Mouse (Mus musculus): Measurements from ENCODE around the gene Stoml1. TPM values are rescaled to one million over a fixed set of nuclear protein-coding genes. Genes with fewer than 3 reads are reported as not detected.
A peak's percentile ranks its signal among the peaks of the same experiment; 100 is the strongest.

Stoml1 gene
- polyA plus RNA-seq, 1 experiment from 2014 or later: 37.6 TPM

DNA sequence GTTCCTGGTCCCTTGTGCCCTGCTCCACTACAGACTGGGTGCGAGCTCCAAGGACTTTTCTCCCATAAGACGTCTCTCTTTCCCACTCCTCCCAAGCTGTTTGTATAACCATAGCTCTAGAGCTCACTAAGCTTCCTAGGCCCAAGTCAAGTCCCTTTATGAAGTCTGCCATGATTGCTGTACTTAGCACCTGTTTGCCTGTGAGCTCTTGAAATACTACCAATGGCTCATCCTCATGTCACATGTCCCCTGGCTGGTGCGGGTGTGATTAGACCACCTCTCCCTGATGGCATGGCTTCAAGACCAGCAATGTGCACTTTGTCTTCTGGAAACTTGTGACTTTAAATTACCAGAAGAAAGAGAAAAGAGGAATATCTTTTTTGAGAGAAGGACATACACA, 42.4 kb downstream of the Stoml1 start:
- Histone ChIP-seq H3K4me2 (ENCODE audit: low read depth, low read length, severe bottlenecking) (no peak overlapping the region), H3K9me3 (ENCODE audit: control insufficient read depth, low read length) (no peaks in the 10 kb centered on the region), H3K36me3 (ENCODE audit: control insufficient read depth, insufficient read depth, low read length) (no peaks in the 10 kb centered on the region), H3K9ac (ENCODE audit: low read length) (no peak overlapping the region), H3K4me3 (ENCODE audit: low read depth, low read length) (no peak overlapping the region), H3K27ac (ENCODE audit: low read depth, low read length) (no peak overlapping the region), H3K4me1 (replicated peaks; ENCODE audit: control insufficient read depth, insufficient read depth, low read length) (peaks cover 6% of the 10 kb centered on the region; the same call in 1 of the 2 replicates), H3K27me3 (ENCODE audit: control insufficient read depth, insufficient read depth, low read length) (no peaks in the 10 kb centered on the region)
- WGBS: 83% methylated on average over 3 of the region's 3 CpGs
- DNase-seq (ENCODE audit: low spot score) (no peak), ATAC-seq (replicated peaks; ENCODE audit: low FRiP score) (no peak)

GRCm38 (mm10) chr9:58295766-58296361, 42.9 kb downstream of the Stoml1 start:
- no peak for DNase-seq (ENCODE audit: low spot score)
- H3K27me3 ChIP-seq (ENCODE audit: control insufficient read depth, insufficient read depth, low read length): no peaks in the 10 kb centered on the region
- H3K4me1 ChIP-seq (replicated peaks; ENCODE audit: control insufficient read depth, insufficient read depth, low read length): peaks cover 6% of the 10 kb centered on the region; the same call in 1 of the 2 replicates
- H3K9me3 ChIP-seq (ENCODE audit: control insufficient read depth, low read length): no peaks in the 10 kb centered on the region
- no peak; the same call in 1 of the 2 replicates for ATAC-seq (replicated peaks; ENCODE audit: low FRiP score)
- H3K9ac ChIP-seq (ENCODE audit: low read length): no peak overlapping the region
- no peak overlapping the region for H3K4me3 ChIP-seq (ENCODE audit: low read depth, low read length)
- 0 out of 2 replicates have a peak overlapping the region, but pooled peaks have one; percentile 18 for H3K27ac ChIP-seq (ENCODE audit: low read depth, low read length)
- 18% methylated on average over 9 of the region's 9 CpGs for WGBS
- H3K36me3 ChIP-seq (ENCODE audit: control insufficient read depth, insufficient read depth, low read length): no peaks in the 10 kb centered on the region
- no peak overlapping the region for H3K4me2 ChIP-seq (ENCODE audit: low read depth, low read length, severe bottlenecking)

DNA sequence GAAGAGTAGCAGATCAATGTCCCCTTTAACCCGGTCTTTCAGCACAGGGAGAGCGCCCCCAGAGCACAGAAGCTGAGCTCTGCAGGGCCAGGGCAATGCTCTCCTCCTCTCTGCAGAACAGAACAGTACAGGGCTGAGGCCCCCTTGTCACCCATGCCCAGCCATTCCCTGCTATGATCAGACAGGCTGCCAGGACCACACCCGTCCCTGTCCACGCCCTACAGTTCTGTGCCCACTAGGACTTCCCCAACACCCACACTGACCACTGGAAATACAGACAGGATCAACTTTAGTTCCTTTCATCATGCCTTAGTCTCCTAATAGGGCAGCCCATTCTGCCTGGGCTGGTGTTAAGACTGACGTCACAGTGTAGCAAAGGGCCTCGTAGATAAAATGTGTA, 44.1 kb downstream of the Stoml1 start:
- ATAC-seq (replicated peaks; ENCODE audit: low FRiP score): no peak
- DNase-seq (ENCODE audit: low spot score): no peak
- no peak overlapping the region for H3K4me2 ChIP-seq (ENCODE audit: low read depth, low read length, severe bottlenecking)
- no peak overlapping the region for H3K4me3 ChIP-seq (ENCODE audit: low read depth, low read length)
- WGBS: 90% methylated on average over 6 of the region's 6 CpGs
- H3K27ac ChIP-seq (ENCODE audit: low read depth, low read length): no peak overlapping the region
- no peaks in the 10 kb centered on the region for H3K27me3 ChIP-seq (ENCODE audit: control insufficient read depth, insufficient read depth, low read length)
- peaks cover 6% of the 10 kb centered on the region; the same call in 1 of the 2 replicates for H3K4me1 ChIP-seq (replicated peaks; ENCODE audit: control insufficient read depth, insufficient read depth, low read length)
- H3K9ac ChIP-seq (ENCODE audit: low read length): no peak overlapping the region
- H3K9me3 ChIP-seq (ENCODE audit: control insufficient read depth, low read length): no peaks in the 10 kb centered on the region
- no peaks in the 10 kb centered on the region for H3K36me3 ChIP-seq (ENCODE audit: control insufficient read depth, insufficient read depth, low read length)

DNA sequence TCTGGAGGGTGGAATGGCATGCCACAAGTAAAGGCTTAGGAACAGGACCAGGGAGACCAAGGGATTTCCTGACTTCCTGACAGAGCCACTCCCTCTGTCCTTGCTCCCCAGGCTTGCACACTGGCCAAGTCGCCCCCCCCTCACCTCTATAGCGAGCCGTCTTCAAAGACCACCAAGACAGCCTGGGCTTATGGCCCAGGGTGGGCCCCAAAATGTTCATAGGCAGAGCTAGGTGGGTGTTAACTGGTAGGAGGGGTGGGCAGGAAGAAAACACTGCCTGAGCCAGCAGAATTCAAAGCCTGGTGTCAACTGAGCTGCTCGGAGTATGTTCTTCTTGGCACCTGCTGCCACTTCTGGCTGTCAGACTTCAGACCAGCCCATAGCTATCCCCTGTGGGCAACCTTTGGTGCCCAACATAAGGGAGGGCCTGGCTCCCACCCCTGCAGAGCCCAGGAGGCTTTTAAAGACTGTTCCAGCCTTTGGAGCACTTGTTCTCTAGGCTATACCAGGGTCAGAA, 45.1 kb downstream of the Stoml1 start:
- H3K4me2 ChIP-seq (ENCODE audit: low read depth, low read length, severe bottlenecking): no peak overlapping the region
- H3K27ac ChIP-seq (ENCODE audit: low read depth, low read length): no peak overlapping the region
- 90% methylated on average over 4 of the region's 4 CpGs for WGBS
- peaks cover 6% of the 10 kb centered on the region; the same call in 1 of the 2 replicates for H3K4me1 ChIP-seq (replicated peaks; ENCODE audit: control insufficient read depth, insufficient read depth, low read length)
- H3K4me3 ChIP-seq (ENCODE audit: low read depth, low read length): no peak overlapping the region
- no peaks in the 10 kb centered on the region for H3K36me3 ChIP-seq (ENCODE audit: control insufficient read depth, insufficient read depth, low read length)
- H3K27me3 ChIP-seq (ENCODE audit: control insufficient read depth, insufficient read depth, low read length): no peaks in the 10 kb centered on the region
- no peak for ATAC-seq (replicated peaks; ENCODE audit: low FRiP score)
- no peaks in the 10 kb centered on the region for H3K9me3 ChIP-seq (ENCODE audit: control insufficient read depth, low read length)
- no peak for DNase-seq (ENCODE audit: low spot score)
- H3K9ac ChIP-seq (ENCODE audit: low read length): no peak overlapping the region

GRCm38 (mm10) chr9:58299356-58299799, 46.4 kb downstream of the Stoml1 start:
- ATAC-seq (replicated peaks; ENCODE audit: low FRiP score): no peak
- no peak overlapping the region for H3K27ac ChIP-seq (ENCODE audit: low read depth, low read length)

DNA sequence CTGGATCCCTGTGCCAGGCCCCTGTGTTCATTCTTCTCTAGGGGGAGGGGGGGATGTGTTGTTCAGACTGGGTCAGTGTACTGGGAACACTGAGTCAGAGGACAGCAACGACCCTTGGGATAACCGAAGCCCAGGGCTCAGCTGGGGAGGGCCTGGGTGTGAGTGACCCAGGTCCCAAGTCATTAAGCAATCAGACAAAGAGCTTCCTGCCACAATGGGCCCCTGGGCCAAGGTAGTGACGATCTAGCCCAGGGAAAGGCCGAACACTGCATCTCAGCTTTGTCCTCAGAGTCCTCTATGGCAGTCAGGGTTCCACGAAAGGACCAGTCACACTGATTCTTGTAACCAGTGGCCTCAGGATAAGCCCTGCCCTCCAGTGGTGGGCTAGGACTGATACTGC, 50.2 kb downstream of the Stoml1 start:
- H3K9ac ChIP-seq (ENCODE audit: low read length): no peak overlapping the region
- ATAC-seq (replicated peaks; ENCODE audit: low FRiP score) (no peak), DNase-seq (ENCODE audit: low spot score) (no peak)
- 0 out of 2 replicates have a peak, but pooled peaks cover 3% of the 10 kb centered on the region for H3K4me1 ChIP-seq (replicated peaks; ENCODE audit: control insufficient read depth, insufficient read depth, low read length)
- no peaks in the 10 kb centered on the region for H3K27me3 ChIP-seq (ENCODE audit: control insufficient read depth, insufficient read depth, low read length)
- no peaks in the 10 kb centered on the region for H3K9me3 ChIP-seq (ENCODE audit: control insufficient read depth, low read length)
- H3K27ac ChIP-seq (ENCODE audit: low read depth, low read length): no peak overlapping the region
- no peaks in the 10 kb centered on the region for H3K36me3 ChIP-seq (ENCODE audit: control insufficient read depth, insufficient read depth, low read length)
- no peak overlapping the region for H3K4me2 ChIP-seq (ENCODE audit: low read depth, low read length, severe bottlenecking)
- H3K4me3 ChIP-seq (ENCODE audit: low read depth, low read length): no peak overlapping the region
- 61% methylated on average over 5 of the region's 5 CpGs for whole genome bisulfite sequencing

More at GRCm38 (mm10) chr9:58299356-58299799, 46.4 kb downstream of the Stoml1 start:
- DNase-seq (ENCODE audit: low spot score): no peak
- Histone ChIP-seq H3K4me3 (ENCODE audit: low read depth, low read length) (no peak overlapping the region), H3K9ac (ENCODE audit: low read length) (no peak overlapping the region), H3K9me3 (ENCODE audit: control insufficient read depth, low read length) (no peaks in the 10 kb centered on the region), H3K4me2 (ENCODE audit: low read depth, low read length, severe bottlenecking) (no peak overlapping the region), H3K4me1 (replicated peaks; ENCODE audit: control insufficient read depth, insufficient read depth, low read length) (peaks cover 6% of the 10 kb centered on the region; the same call in 1 of the 2 replicates), H3K36me3 (ENCODE audit: control insufficient read depth, insufficient read depth, low read length) (no peaks in the 10 kb centered on the region), H3K27me3 (ENCODE audit: control insufficient read depth, insufficient read depth, low read length) (no peaks in the 10 kb centered on the region)
- 57% methylated on average over 2 of the region's 2 CpGs for WGBS

GRCm38 (mm10) chr9:58303599-58304271, 50.8 kb downstream of the Stoml1 start:
- 69% methylated on average over 8 of the region's 8 CpGs for WGBS
- H3K9ac ChIP-seq (ENCODE audit: low read length): no peak overlapping the region
- H3K4me1 ChIP-seq (replicated peaks; ENCODE audit: control insufficient read depth, insufficient read depth, low read length): peaks cover 3% of the 10 kb centered on the region; the same call in 1 of the 2 replicates
- no peak overlapping the region for H3K27ac ChIP-seq (ENCODE audit: low read depth, low read length)
- H3K4me2 ChIP-seq (ENCODE audit: low read depth, low read length, severe bottlenecking): no peak overlapping the region
- H3K9me3 ChIP-seq (ENCODE audit: control insufficient read depth, low read length): no peaks in the 10 kb centered on the region
- DNase-seq (ENCODE audit: low spot score): no peak
- ATAC-seq (replicated peaks; ENCODE audit: low FRiP score): no peak
- H3K27me3 ChIP-seq (ENCODE audit: control insufficient read depth, insufficient read depth, low read length): no peaks in the 10 kb centered on the region
- H3K36me3 ChIP-seq (ENCODE audit: control insufficient read depth, insufficient read depth, low read length): no peaks in the 10 kb centered on the region
- H3K4me3 ChIP-seq (ENCODE audit: low read depth, low read length): no peak overlapping the region

GRCm38 (mm10) chr9:58305686-58306085, 52.7 kb downstream of the Stoml1 start:
- Histone ChIP-seq H3K27ac (ENCODE audit: low read depth, low read length) (no peak overlapping the region), H3K27me3 (ENCODE audit: control insufficient read depth, insufficient read depth, low read length) (no peaks in the 10 kb centered on the region), H3K9ac (ENCODE audit: low read length) (no peak overlapping the region), H3K4me3 (ENCODE audit: low read depth, low read length) (no peak overlapping the region), H3K36me3 (ENCODE audit: control insufficient read depth, insufficient read depth, low read length) (no peaks in the 10 kb centered on the region), H3K4me2 (ENCODE audit: low read depth, low read length, severe bottlenecking) (no peak overlapping the region), H3K4me1 (replicated peaks; ENCODE audit: control insufficient read depth, insufficient read depth, low read length) (peaks cover 5% of the 10 kb centered on the region; the same call in 1 of the 2 replicates), H3K9me3 (ENCODE audit: control insufficient read depth, low read length) (no peaks in the 10 kb centered on the region)
- DNase-seq (ENCODE audit: low spot score) (peak; percentile 61), ATAC-seq (replicated peaks; ENCODE audit: low FRiP score) (no peak)
- WGBS: 26% methylated on average over 6 of the region's 6 CpGs

All from forebrain, embryonic 11.5 days (tissue).